Mouse (Mus musculus) cortical plate, adult 2 months (tissue): Measurements from ENCODE around the gene Lag3. TPM values are rescaled to one million over a fixed set of nuclear protein-coding genes. Genes with fewer than 3 reads are reported as not detected.
A peak's percentile ranks its signal among the peaks of the same experiment; 100 is the strongest.

Experiments
- H3K27ac ChIP-seq: fragments of 200-500 bp; 2 replicates; pipeline ENCODE4 v1.5.1; 2012; ENCODE audit warnings: low read length, control low read depth, inconsistent platforms; ENCODE audit not compliant: insufficient read depth
- H3K4me1 ChIP-seq: fragments of 200-500 bp; 2 replicates; pipeline ENCODE4 v1.6.1; 2011; ENCODE audit warnings: low read length; ENCODE audit not compliant: control insufficient read depth, insufficient read depth
- H3K4me3 ChIP-seq: fragments of 200-500 bp; 2 replicates; pipeline ENCODE4 v1.5.1; 2011; ENCODE audit warnings: mild to moderate bottlenecking, low read length, control low read depth; ENCODE audit not compliant: insufficient read depth
- CTCF ChIP-seq: fragments of 200-500 bp; IDR thresholded peaks from 2 replicates; pipeline ENCODE4 v1.5.1; 2011; ENCODE audit warnings: mild to moderate bottlenecking, control low read depth, low read length; ENCODE audit not compliant: insufficient read depth; ENCODE audit errors: extremely low read depth
- POLR2A ChIP-seq: fragments of 200-500 bp; IDR thresholded peaks from 2 replicates; pipeline ENCODE4 v1.6.1; 2011; ENCODE audit warnings: mild to moderate bottlenecking, low read length, control low read depth; ENCODE audit not compliant: insufficient read depth; ENCODE audit errors: extremely low read depth
- polyA plus RNA-seq: library from polyadenylated mRNA; depleted of rRNA; stranded (reverse); fragments of >200 nt; gene quantifications from 2 replicates; pipeline ENCODE4 v1.2.3, GENCODE M21; 2012

The Lag3 gene
- polyA plus RNA-seq, 1 experiment: 6.5 TPM

DNA sequence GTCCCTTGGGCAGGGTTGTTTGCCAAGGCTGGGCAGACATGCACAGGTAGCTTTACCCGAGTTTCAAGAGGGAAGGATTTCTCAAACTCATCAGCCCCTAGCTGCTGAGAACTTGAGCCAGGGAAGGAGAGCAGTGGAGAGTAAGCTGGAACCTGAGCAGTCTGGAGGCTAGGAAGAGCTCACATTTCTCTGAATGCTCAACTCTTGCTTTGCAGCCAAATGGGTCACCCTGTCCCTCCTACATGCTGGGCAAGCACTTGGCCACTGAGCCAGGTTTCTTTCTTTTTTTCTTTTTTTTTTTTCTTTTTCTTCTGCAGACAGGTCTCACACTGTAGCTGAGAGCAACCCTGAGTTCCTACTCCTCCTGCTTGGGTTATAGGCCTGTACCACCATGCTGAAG lies 25.2 kb upstream of the Lag3 start:
- H3K27ac ChIP-seq: no peak overlapping the region
- TF ChIP-seq POLR2A (no peak), CTCF (no peak)
- peaks cover 8% of the 10 kb centered on the region for H3K4me1 ChIP-seq
- no peak overlapping the region for H3K4me3 ChIP-seq

- TF ChIP-seq POLR2A (peak; percentile 61; the same call in 1 of the 2 replicates), CTCF (no peak)
- Histone ChIP-seq H3K27ac (no peak overlapping the region), H3K4me1 (peaks cover 8% of the 10 kb centered on the region), H3K4me3 (no peak overlapping the region)
These were observed 23.2 kb upstream of the Lag3 start for GRCm38 (mm10) chr6:124934670-124935069.

- no peak overlapping the region for H3K27ac ChIP-seq
- H3K4me1 ChIP-seq: peaks cover 8% of the 10 kb centered on the region; the same call in 1 of the 2 replicates
- TF ChIP-seq CTCF: no peak
- no peak for TF ChIP-seq POLR2A
- no peak overlapping the region; the same call in 1 of the 2 replicates for H3K4me3 ChIP-seq
These were observed 21.6 kb upstream of the Lag3 start for GRCm38 (mm10) chr6:124933127-124933526.

- TF ChIP-seq CTCF: no peak
- TF ChIP-seq POLR2A: no peak
- peaks cover 8% of the 10 kb centered on the region; the same call in 1 of the 2 replicates for H3K4me1 ChIP-seq
- peak overlapping the region; percentile 54 for H3K4me3 ChIP-seq
- 0 out of 2 replicates have a peak overlapping the region, but pooled peaks have one; percentile 2 for H3K27ac ChIP-seq
These were observed 20.8 kb upstream of the Lag3 start for GRCm38 (mm10) chr6:124932314-124932695.

- peak; percentile 39; the same call in 1 of the 2 replicates for TF ChIP-seq POLR2A
- TF ChIP-seq CTCF: peak; percentile 16; the same call in 1 of the 2 replicates
- H3K4me1 ChIP-seq: peaks cover 8% of the 10 kb centered on the region; the same call in 1 of the 2 replicates
- peak overlapping the region; percentile 98 for H3K27ac ChIP-seq
These were observed 20.2 kb upstream of the Lag3 start for GRCm38 (mm10) chr6:124931525-124932313.

GRCm38 (mm10) chr6:124930754-124931524 lies 19.4 kb upstream of the Lag3 start, which contains the start of gene Mlf2:
Mlf2 (plus strand) TSS chr6:124931386.
- H3K27ac ChIP-seq: peak within 1 kb of the TSS; percentile 98
- peak; percentile 80 for TF ChIP-seq POLR2A
- TF ChIP-seq CTCF: peak; percentile 88
- peak within 1 kb of the TSS; percentile 54 for H3K4me3 ChIP-seq
- peaks cover 8% of the 10 kb centered on the region; the same call in 1 of the 2 replicates for H3K4me1 ChIP-seq

More at GRCm38 (mm10) chr6:124931525-124932313, 20.2 kb upstream of the Lag3 start:
- peak overlapping the region; percentile 54 for H3K4me3 ChIP-seq

DNA sequence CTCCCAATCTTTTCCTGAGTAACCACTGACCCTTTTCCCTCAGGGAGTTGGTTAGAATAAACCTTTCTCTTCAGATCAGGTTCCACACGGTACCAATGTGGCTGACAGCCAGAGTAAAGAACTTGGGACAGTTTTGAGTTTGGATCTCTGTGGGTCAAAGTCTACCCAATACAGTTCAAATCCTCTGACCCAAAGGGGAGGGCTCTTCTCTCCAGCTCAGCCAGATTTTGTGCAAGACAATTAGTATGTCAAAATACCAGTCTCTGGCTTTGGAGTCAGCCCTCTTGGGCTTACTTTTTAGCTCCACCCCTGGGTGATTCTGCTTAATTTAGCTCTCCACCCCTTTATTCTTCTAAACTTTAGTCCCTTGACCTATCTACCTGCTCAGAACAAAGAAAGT lies 18.7 kb upstream of the Lag3 start:
- peak overlapping the region; percentile 6; the same call in 1 of the 2 replicates for H3K27ac ChIP-seq
- no peak for TF ChIP-seq CTCF
- no peak for TF ChIP-seq POLR2A
- H3K4me3 ChIP-seq: peak overlapping the region; percentile 54
- H3K4me1 ChIP-seq: peaks cover 8% of the 10 kb centered on the region; the same call in 1 of the 2 replicates

DNA sequence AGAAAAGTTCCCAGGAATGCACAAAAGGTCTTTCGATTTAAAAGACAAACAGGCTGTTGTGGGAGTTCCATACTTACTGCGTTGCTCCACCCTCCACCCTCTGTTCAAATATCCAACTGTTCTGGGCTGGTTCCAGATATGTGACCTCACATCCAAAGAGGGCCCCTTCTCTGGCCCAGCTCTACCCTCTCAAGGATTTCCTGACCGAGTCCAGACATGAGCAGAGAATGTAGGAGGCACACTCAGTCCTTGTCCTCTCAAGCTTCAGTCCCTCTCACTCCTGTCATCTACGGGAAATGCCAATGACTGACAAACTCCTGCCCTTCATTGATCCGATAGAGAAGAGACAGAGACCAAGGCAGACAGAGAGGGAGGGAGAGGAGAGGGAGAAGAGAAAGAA lies 14.4 kb upstream of the Lag3 start:
- TF ChIP-seq CTCF (no peak), POLR2A (no peak)
- no peak overlapping the region for H3K27ac ChIP-seq
- H3K4me3 ChIP-seq: no peak overlapping the region
- H3K4me1 ChIP-seq: 0 out of 2 replicates have a peak, but pooled peaks cover 1% of the 10 kb centered on the region

DNA sequence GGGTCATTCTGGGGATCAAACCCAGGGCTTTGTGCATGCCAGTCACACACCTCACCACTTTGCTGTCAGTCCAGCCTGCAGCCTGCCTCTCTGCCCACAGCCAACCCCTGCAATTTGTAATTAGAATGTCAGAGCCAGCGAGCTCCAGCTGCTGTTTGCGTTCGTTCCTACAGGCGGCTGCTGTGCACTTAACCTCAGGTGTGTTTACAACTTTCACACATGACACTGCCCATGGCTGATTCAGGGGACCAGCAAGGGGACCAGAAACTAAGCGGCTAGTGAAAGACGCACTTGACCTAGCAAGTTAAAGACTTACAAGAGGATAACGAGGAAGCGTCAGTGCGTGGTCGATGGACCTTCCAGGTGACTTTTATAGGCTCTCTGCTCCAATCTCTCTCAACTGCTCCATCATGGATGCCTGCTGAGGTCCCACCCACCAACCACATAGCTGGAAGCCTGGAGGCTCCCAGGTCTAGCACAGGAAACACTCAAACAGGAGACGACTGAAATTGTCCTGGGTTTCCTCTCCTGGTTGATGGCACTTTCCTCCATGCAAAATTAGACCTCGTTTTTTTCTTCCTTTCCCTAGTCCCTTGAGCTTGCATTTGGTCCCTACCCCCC lies 13.8 kb upstream of the Lag3 start:
- 0 out of 2 replicates have a peak, but pooled peaks cover 1% of the 10 kb centered on the region for H3K4me1 ChIP-seq
- TF ChIP-seq POLR2A (no peak), CTCF (no peak)

More for the DNA sequence above, 13.8 kb upstream of the Lag3 start:
- no peak overlapping the region for H3K4me3 ChIP-seq
- no peak overlapping the region for H3K27ac ChIP-seq
